Mouse (Mus musculus): ENCODE measurements around the gene Spon1. TPM values are rescaled to one million over a fixed set of nuclear protein-coding genes. Genes with fewer than 3 reads are reported as not detected.

Spon1 gene
- total and polyA plus RNA-seq, 3 experiments: not detected

DNA sequence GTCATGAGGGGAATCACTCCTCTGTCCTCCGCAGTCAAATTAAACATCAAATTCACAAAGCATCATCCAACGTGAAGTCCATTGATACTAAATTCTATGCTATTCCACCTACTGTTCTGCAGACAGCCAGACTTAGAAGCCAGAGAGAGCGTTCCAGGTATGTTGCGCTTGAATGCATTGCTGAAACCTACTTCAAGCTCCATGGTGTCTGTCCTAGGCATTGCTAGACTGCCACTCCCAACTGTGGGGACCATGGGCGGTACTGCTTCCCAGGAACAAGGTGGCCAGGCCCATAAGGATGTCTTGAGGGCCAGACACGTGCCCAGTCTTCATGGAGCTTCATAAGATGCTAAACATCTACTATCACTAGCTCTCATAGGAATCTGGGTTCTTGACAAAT, 125.7 kb downstream of the Spon1 start:
- TF ChIP-seq NRF1 (IDR thresholded peaks at IDR 0.05; ENCODE audit: insufficient read depth, low read depth, low read length, poor library complexity, severe bottlenecking) (no peak), ZC3H11A (IDR thresholded peaks at IDR 0.05; ENCODE audit: low read depth, low read length) (no peak), POLR2AphosphoS5 (IDR thresholded peaks at IDR 0.05; ENCODE audit: borderline replicate concordance, low read depth, low read length) (no peak), TAL1 (IDR thresholded peaks at IDR 0.05; ENCODE audit: low read length) (no peak), CHD2 (IDR thresholded peaks at IDR 0.05; ENCODE audit: low read length) (no peak), EP300 (IDR thresholded peaks at IDR 0.05; ENCODE audit: low read depth in 1 of 2, low read length in 2 of 2) (no peak)
- Histone ChIP-seq H3K36me3 (ENCODE audit: control insufficient read depth in 1 of 2, insufficient read depth in 2 of 2, low read length in 2 of 2) (no peaks in the 10 kb centered on the region), H3K9me3 (replicated peaks; ENCODE audit: insufficient read depth, low read length) (no peaks in the 10 kb centered on the region), H3K27ac (ENCODE audit: control insufficient read depth, low read depth, low read length) (no peak overlapping the region), H3K4me1 (ENCODE audit: control insufficient read depth in 1 of 2, insufficient read depth in 2 of 2, low read length in 2 of 2) (no peaks in the 10 kb centered on the region), H3K79me2 (ENCODE audit: control insufficient read depth, insufficient read depth, low read length, poor library complexity) (no peaks in the 10 kb centered on the region), H3K9ac (ENCODE audit: control insufficient read depth, low read depth, low read length, poor library complexity, severe bottlenecking) (no peak overlapping the region), H3K4me3 (ENCODE audit: control insufficient read depth in 1 of 2, insufficient read depth in 1 of 2, low read depth in 2 of 2, low read length in 2 of 2) (no peak overlapping the region), H3K27me3 (ENCODE audit: control insufficient read depth in 1 of 2, insufficient read depth in 2 of 2, low read length in 2 of 2) (no peaks in the 10 kb centered on the region)
- DNase-seq (ENCODE audit: low read depth, low spot score): no peak

DNA sequence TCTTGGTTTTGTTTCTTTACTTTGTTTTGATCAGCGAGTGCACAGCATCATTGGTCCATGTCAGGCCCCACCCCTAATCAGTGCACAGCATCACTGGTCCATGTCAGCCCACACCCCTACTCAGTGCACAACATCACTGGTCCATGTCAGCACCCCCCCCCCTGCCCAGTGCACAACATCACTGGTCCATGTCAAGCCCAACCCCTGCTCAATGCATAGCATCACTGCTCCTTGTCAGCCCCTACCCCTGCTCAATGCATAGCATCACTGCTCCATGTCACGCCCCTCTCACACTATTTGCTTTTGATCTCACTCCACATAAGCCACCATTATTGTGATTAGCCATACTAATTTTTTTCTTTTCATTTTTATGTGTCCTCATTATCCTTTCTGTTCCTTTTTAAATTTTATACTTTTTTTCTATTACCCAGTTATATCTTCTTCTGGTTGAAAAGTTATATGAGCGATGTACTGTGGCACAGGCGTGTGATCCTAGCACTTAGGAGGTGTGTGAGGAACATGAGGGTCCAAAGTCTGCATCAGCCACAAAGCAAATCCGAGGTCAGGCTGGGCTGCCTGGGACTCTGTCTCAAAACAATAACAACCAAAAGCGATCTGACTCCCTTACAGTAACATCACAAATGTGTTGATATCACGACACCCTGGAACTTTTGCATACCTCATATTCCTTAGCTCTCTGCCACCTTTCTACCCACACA, 128.3 kb downstream of the Spon1 start:
- Histone ChIP-seq H3K4me1 (ENCODE audit: control insufficient read depth in 1 of 2, insufficient read depth in 2 of 2, low read length in 2 of 2) (no peaks in the 10 kb centered on the region), H3K4me3 (ENCODE audit: control insufficient read depth in 1 of 2, insufficient read depth in 1 of 2, low read depth in 2 of 2, low read length in 2 of 2) (no peak overlapping the region), H3K79me2 (ENCODE audit: control insufficient read depth, insufficient read depth, low read length, poor library complexity) (no peaks in the 10 kb centered on the region), H3K27ac (ENCODE audit: control insufficient read depth, low read depth, low read length) (no peak overlapping the region), H3K9me3 (replicated peaks; ENCODE audit: insufficient read depth, low read length) (no peaks in the 10 kb centered on the region), H3K36me3 (ENCODE audit: control insufficient read depth in 1 of 2, insufficient read depth in 2 of 2, low read length in 2 of 2) (no peaks in the 10 kb centered on the region), H3K9ac (ENCODE audit: control insufficient read depth, low read depth, low read length, poor library complexity, severe bottlenecking) (no peak overlapping the region), H3K27me3 (ENCODE audit: control insufficient read depth in 1 of 2, insufficient read depth in 2 of 2, low read length in 2 of 2) (no peaks in the 10 kb centered on the region)
- no peak for TF ChIP-seq ZNF384 (IDR thresholded peaks at IDR 0.05; ENCODE audit: low read depth, low read length)
- TF ChIP-seq TAL1 (IDR thresholded peaks at IDR 0.05; ENCODE audit: low read length): no peak
- TF ChIP-seq POLR2AphosphoS5 (IDR thresholded peaks at IDR 0.05; ENCODE audit: borderline replicate concordance, low read depth, low read length): no peak
- no peak for TF ChIP-seq RCOR1 (IDR thresholded peaks at IDR 0.05; ENCODE audit: low read depth, low read length)
- TF ChIP-seq TBP (IDR thresholded peaks at IDR 0.05; ENCODE audit: low read depth, low read length): no peak
- TF ChIP-seq BHLHE40 (IDR thresholded peaks at IDR 0.05; ENCODE audit: borderline replicate concordance, low read depth, low read length): no peak
- TF ChIP-seq SIN3A (IDR thresholded peaks at IDR 0.05; ENCODE audit: low read length): no peak
- TF ChIP-seq ZC3H11A (IDR thresholded peaks at IDR 0.05; ENCODE audit: low read depth, low read length): no peak
- no peak for TF ChIP-seq UBTF (IDR thresholded peaks at IDR 0.05; ENCODE audit: borderline replicate concordance, insufficient read depth, low read depth, low read length)
- no peak for TF ChIP-seq USF2 (IDR thresholded peaks at IDR 0.05; ENCODE audit: borderline replicate concordance in 1 of 2, insufficient read depth in 1 of 2, low read depth in 1 of 2, low read length in 2 of 2)
- TF ChIP-seq USF1 (IDR thresholded peaks at IDR 0.05; ENCODE audit: low read depth, low read length): no peak
- no peak for TF ChIP-seq RAD21 (IDR thresholded peaks at IDR 0.05; ENCODE audit: low read depth, low read length)
- TF ChIP-seq MAX (IDR thresholded peaks at IDR 0.05; ENCODE audit: low read length): no peak
- no peak for TF ChIP-seq HCFC1 (IDR thresholded peaks at IDR 0.05; ENCODE audit: low read depth, low read length)
- no peak for TF ChIP-seq ETS1 (IDR thresholded peaks at IDR 0.05; ENCODE audit: low read depth, low read length)
- TF ChIP-seq POLR2AphosphoS2 (IDR thresholded peaks at IDR 0.05; ENCODE audit: low read length): no peak
- no peak for TF ChIP-seq MYC (IDR thresholded peaks at IDR 0.05; ENCODE audit: low read depth, low read length)
- DNase-seq (ENCODE audit: low read depth, low spot score): no peak

Measured in MEL (cell line).